Mouse (Mus musculus): ENCODE results near the gene Stfa3. TPM values are rescaled to one million over a fixed set of nuclear protein-coding genes. Genes with fewer than 3 reads are reported as not detected.
"Not testable (repeated sequence)": the region's sequence is repeated elsewhere in the genome, so short reads cannot be mapped to it uniquely, and the experiment has no call there.

Stfa3 gene
- polyA plus RNA-seq, 1 experiment from 2014 or later = 1.0 TPM

DNA sequence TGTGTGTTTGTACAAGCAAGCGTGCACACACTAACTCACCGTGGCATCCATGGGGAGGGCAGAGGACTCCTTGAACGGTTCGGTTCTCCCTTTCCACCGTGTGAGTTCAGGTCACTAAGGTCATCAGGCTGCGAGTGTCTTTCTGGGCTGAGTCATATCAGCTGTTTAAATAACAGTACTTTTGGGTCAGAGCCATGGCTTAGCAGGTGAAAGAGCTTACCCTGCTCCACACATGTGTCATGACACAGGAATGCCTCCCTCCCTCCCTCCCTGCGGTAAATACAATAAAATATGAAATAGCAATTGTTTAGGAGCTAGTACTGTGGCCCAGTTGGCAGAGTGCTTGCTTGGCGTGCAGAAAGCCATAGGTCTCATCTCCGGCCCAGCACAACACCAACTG, 14.2 kb upstream of the Stfa3 start:
- no peak for ATAC-seq (ENCODE audit: low read depth)
- Histone ChIP-seq H3K4me2 (ENCODE audit: low read depth, low read length) (no peak overlapping the region), H3K36me3 (ENCODE audit: control insufficient read depth, insufficient read depth, low read length) (no peaks in the 10 kb centered on the region), H3K9ac (ENCODE audit: low read length) (no peak overlapping the region), H3K4me1 (replicated peaks; ENCODE audit: control insufficient read depth, insufficient read depth, low read length) (no peaks in the 10 kb centered on the region), H3K9me3 (ENCODE audit: control insufficient read depth, low read length) (peaks cover 2% of the 10 kb centered on the region; the same call in 1 of the 2 replicates), H3K27ac (ENCODE audit: low read length) (no peak overlapping the region), H3K4me3 (ENCODE audit: low read length) (no peak overlapping the region), H3K27me3 (ENCODE audit: control insufficient read depth, insufficient read depth, low read depth, low read length) (no peaks in the 10 kb centered on the region)
- 68% methylated on average over 9 of the region's 9 CpGs for WGBS

- Histone ChIP-seq H3K9ac (ENCODE audit: low read length) (no peak overlapping the region), H3K4me2 (ENCODE audit: low read depth, low read length) (no peak overlapping the region), H3K27ac (ENCODE audit: low read length) (no peak overlapping the region), H3K27me3 (ENCODE audit: control insufficient read depth, insufficient read depth, low read depth, low read length) (no peaks in the 10 kb centered on the region), H3K4me1 (replicated peaks; ENCODE audit: control insufficient read depth, insufficient read depth, low read length) (no peaks in the 10 kb centered on the region), H3K9me3 (ENCODE audit: control insufficient read depth, low read length) (peaks cover 2% of the 10 kb centered on the region; the same call in 1 of the 2 replicates), H3K36me3 (ENCODE audit: control insufficient read depth, insufficient read depth, low read length) (no peaks in the 10 kb centered on the region), H3K4me3 (ENCODE audit: low read length) (no peak overlapping the region)
- 73% methylated on average over 4 of the region's 4 CpGs for WGBS
- ATAC-seq (ENCODE audit: low read depth) = no peak
These were observed 13.7 kb upstream of the Stfa3 start for GRCm38 (mm10) chr16:36468862-36469261.

DNA sequence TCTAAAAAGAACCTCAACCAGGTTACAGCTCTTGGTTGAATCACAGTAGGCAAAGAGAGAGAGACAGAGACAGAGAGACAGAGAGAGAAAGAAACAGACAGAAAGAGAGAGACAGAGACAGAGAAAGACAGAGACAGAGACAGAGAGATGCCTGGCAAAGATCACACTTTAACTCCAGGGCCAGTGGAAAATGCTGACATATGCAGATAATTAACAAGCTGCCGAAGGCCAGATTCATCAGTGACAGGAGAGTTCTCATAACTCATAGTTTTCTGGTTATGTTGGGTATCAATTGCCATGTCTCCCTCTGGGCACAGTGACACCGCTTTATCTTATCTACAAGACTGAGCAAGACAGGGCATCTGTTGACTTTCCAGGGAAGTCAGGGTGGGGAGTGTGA, 12.7 kb upstream of the Stfa3 start:
- ATAC-seq (ENCODE audit: low read depth) = no peak
- 63% methylated on average over 2 of the region's 2 CpGs for WGBS
- peaks cover 2% of the 10 kb centered on the region; the same call in 1 of the 2 replicates for H3K9me3 ChIP-seq (ENCODE audit: control insufficient read depth, low read length)
- H3K4me1 ChIP-seq (replicated peaks; ENCODE audit: control insufficient read depth, insufficient read depth, low read length) = no peaks in the 10 kb centered on the region
- no peak overlapping the region for H3K4me3 ChIP-seq (ENCODE audit: low read length)
- no peak overlapping the region for H3K9ac ChIP-seq (ENCODE audit: low read length)
- H3K27me3 ChIP-seq (ENCODE audit: control insufficient read depth, insufficient read depth, low read depth, low read length) = no peaks in the 10 kb centered on the region
- H3K27ac ChIP-seq (ENCODE audit: low read length) = no peak overlapping the region
- H3K36me3 ChIP-seq (ENCODE audit: control insufficient read depth, insufficient read depth, low read length) = no peaks in the 10 kb centered on the region
- H3K4me2 ChIP-seq (ENCODE audit: low read depth, low read length) = no peak overlapping the region

GRCm38 (mm10) chr16:36465436-36465835, 10.2 kb upstream of the Stfa3 start:
- Histone ChIP-seq H3K4me3 (ENCODE audit: low read length) (no peak overlapping the region), H3K9me3 (ENCODE audit: control insufficient read depth, low read length) (peaks cover 2% of the 10 kb centered on the region; the same call in 1 of the 2 replicates), H3K9ac (ENCODE audit: low read length) (no peak overlapping the region), H3K4me1 (replicated peaks; ENCODE audit: control insufficient read depth, insufficient read depth, low read length) (no peaks in the 10 kb centered on the region), H3K27ac (ENCODE audit: low read length) (no peak overlapping the region), H3K27me3 (ENCODE audit: control insufficient read depth, insufficient read depth, low read depth, low read length) (no peaks in the 10 kb centered on the region), H3K36me3 (ENCODE audit: control insufficient read depth, insufficient read depth, low read length) (no peaks in the 10 kb centered on the region), H3K4me2 (ENCODE audit: low read depth, low read length) (no peak overlapping the region)
- no peak for ATAC-seq (ENCODE audit: low read depth)
- 77% methylated on average over 3 of the region's 3 CpGs for WGBS

DNA sequence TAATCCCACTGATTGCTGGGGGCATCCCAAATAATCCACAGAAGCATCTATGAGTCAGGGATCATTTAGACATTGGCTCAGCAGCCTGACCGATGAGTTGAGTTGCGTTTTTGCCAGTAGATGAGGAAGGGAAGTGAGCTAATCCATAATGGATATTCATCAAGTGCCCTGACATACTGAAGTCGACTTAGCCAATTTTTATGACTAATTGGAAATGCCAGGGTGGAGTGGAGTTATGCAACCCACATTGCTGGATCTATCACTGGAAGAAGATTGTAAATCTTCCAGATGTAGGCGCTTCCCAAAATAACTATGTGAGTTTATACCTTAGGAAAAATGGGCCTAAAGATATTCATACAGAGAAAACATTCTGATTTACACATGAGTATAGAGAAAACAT, 8.9 kb upstream of the Stfa3 start:
- H3K4me3 ChIP-seq (ENCODE audit: low read length) = no peak overlapping the region
- no peaks in the 10 kb centered on the region for H3K4me1 ChIP-seq (replicated peaks; ENCODE audit: control insufficient read depth, insufficient read depth, low read length)
- H3K36me3 ChIP-seq (ENCODE audit: control insufficient read depth, insufficient read depth, low read length) = no peaks in the 10 kb centered on the region
- H3K27me3 ChIP-seq (ENCODE audit: control insufficient read depth, insufficient read depth, low read depth, low read length) = no peaks in the 10 kb centered on the region
- ATAC-seq (ENCODE audit: low read depth) = no peak
- H3K9ac ChIP-seq (ENCODE audit: low read length) = no peak overlapping the region
- H3K9me3 ChIP-seq (ENCODE audit: control insufficient read depth, low read length) = peaks cover 2% of the 10 kb centered on the region; the same call in 1 of the 2 replicates
- no peak overlapping the region for H3K27ac ChIP-seq (ENCODE audit: low read length)
- no peak overlapping the region for H3K4me2 ChIP-seq (ENCODE audit: low read depth, low read length)
- 69% methylated on average over 4 of the region's 4 CpGs for WGBS

DNA sequence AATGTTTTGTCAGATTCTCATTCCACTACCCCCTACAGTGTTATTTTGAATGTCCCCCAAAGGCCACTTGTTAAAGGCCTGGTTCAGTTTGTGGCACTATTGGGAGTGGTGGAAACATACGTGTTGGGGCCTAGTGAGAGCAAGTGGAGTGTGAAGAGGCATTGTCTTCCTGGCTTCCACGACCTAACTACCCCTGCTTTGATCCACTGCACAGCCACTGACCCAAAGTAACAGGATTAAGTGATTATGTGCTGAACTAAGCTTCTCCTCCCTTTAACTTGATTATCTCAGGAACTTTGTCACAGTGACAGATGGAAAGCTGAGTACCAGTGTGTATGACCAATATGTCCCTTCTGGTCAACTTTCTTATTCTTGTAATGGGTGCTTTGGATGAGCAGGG, 5.2 kb upstream of the Stfa3 start:
- no peak overlapping the region for H3K27ac ChIP-seq (ENCODE audit: low read length)
- H3K9ac ChIP-seq (ENCODE audit: low read length) = no peak overlapping the region
- H3K4me1 ChIP-seq (replicated peaks; ENCODE audit: control insufficient read depth, insufficient read depth, low read length) = no peaks in the 10 kb centered on the region
- no peaks in the 10 kb centered on the region for H3K36me3 ChIP-seq (ENCODE audit: control insufficient read depth, insufficient read depth, low read length)
- WGBS = 47% methylated on average over 2 of the region's 2 CpGs
- no peak for ATAC-seq (ENCODE audit: low read depth)
- H3K4me3 ChIP-seq (ENCODE audit: low read length) = no peak overlapping the region
- H3K4me2 ChIP-seq (ENCODE audit: low read depth, low read length) = no peak overlapping the region
- no peaks in the 10 kb centered on the region for H3K27me3 ChIP-seq (ENCODE audit: control insufficient read depth, insufficient read depth, low read depth, low read length)
- no peaks in the 10 kb centered on the region for H3K9me3 ChIP-seq (ENCODE audit: control insufficient read depth, low read length)

DNA sequence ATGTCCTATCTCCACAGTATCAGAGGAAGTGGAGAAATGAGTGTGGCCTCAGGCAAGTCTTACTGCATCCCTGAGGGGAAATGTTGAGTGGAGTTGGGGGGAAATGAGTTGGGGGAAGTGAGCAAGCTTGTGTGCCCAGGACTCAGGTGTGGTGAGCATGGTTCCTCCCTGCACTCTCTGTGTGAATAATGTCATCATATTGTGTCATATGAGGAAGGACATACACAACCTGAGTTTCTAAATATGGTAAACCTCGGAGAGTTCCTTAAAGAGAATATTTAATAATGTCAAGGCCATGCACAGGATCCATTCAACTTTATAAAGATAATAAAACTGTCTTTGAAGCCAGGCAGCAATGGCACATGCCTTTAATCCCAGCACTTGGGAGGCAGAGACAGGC, 34.2 kb downstream of the Stfa3 start:
- not testable (repeated sequence) for H3K9ac ChIP-seq (ENCODE audit: low read length); H3K4me3 ChIP-seq (ENCODE audit: low read length); H3K4me2 ChIP-seq (ENCODE audit: low read depth, low read length); ATAC-seq (ENCODE audit: low read depth); H3K9me3 ChIP-seq (ENCODE audit: control insufficient read depth, low read length); H3K36me3 ChIP-seq (ENCODE audit: control insufficient read depth, insufficient read depth, low read length); H3K4me1 ChIP-seq (replicated peaks; ENCODE audit: control insufficient read depth, insufficient read depth, low read length); H3K27ac ChIP-seq (ENCODE audit: low read length); H3K27me3 ChIP-seq (ENCODE audit: control insufficient read depth, insufficient read depth, low read depth, low read length)
- WGBS = 78% methylated on average over 1 of the region's 1 CpGs

GRCm38 (mm10) chr16:36408357-36408756, 46.8 kb downstream of the Stfa3 start, which contains the start of gene Stfa2:
Gene Stfa2, minus strand, starts transcription at chr16:36408457.
- Histone ChIP-seq H3K36me3 (ENCODE audit: control insufficient read depth, insufficient read depth, low read length) (no peaks in the 10 kb centered on the region), H3K9me3 (ENCODE audit: control insufficient read depth, low read length) (no peaks in the 10 kb centered on the region), H3K4me3 (ENCODE audit: low read length) (no peak within 1 kb of the TSS), H3K4me2 (ENCODE audit: low read depth, low read length) (no peak within 1 kb of the TSS), H3K27ac (ENCODE audit: low read length) (no peak within 1 kb of the TSS), H3K27me3 (ENCODE audit: control insufficient read depth, insufficient read depth, low read depth, low read length) (no peaks in the 10 kb centered on the region), H3K9ac (ENCODE audit: low read length) (no peak within 1 kb of the TSS), H3K4me1 (replicated peaks; ENCODE audit: control insufficient read depth, insufficient read depth, low read length) (no peaks in the 10 kb centered on the region)
- no peak for ATAC-seq (ENCODE audit: low read depth)
